Mouse (Mus musculus) spleen, adult 2 months (tissue): ENCODE data around the gene Robo2.

Source experiments
- CTCF ChIP-seq: fragments of 200-500 bp; IDR thresholded peaks from 2 replicates; pipeline ENCODE4 v1.5.1; 2011; ENCODE audit warnings: mild to moderate bottlenecking, inconsistent platforms; ENCODE audit not compliant: insufficient read depth, insufficient read length, insufficient replicate concordance; ENCODE audit errors: extremely low read depth
- POLR2A ChIP-seq: fragments of 200-500 bp; IDR thresholded peaks from 2 replicates; pipeline ENCODE4 v1.6.1; 2011; ENCODE audit warnings: low read depth, low read length, inconsistent platforms

- no peak for TF ChIP-seq CTCF
- TF ChIP-seq POLR2A, result no peak
These were observed 389.2 kb downstream of the Robo2 start for GRCm38 (mm10) chr16:74022281-74022978.
